Mouse (Mus musculus) thymus, adult 2 months (tissue): ENCODE measurements around the gene Tpsb2.

Source experiments
- CTCF ChIP-seq: fragments of 200-500 bp; IDR thresholded peaks from 2 replicates; pipeline ENCODE4 v1.5.1; 2012; ENCODE audit warnings: mild to moderate bottlenecking, control low read depth, low read length, moderate library complexity, borderline replicate concordance; ENCODE audit not compliant: control insufficient read depth, poor library complexity, insufficient read depth; ENCODE audit errors: extremely low read depth
- POLR2A ChIP-seq: fragments of 200-500 bp; IDR thresholded peaks from 2 replicates; pipeline ENCODE4 v1.6.1; 2012; ENCODE audit warnings: mild to moderate bottlenecking, low read length, control low read depth, moderate library complexity; ENCODE audit not compliant: control insufficient read depth, poor library complexity, insufficient read depth; ENCODE audit errors: extremely low read depth

GRCm38 (mm10) chr17:25361291-25361690 lies 4.8 kb upstream of the Tpsb2 start:
- TF ChIP-seq CTCF (no peak), POLR2A (no peak)
